Mouse (Mus musculus) adrenal gland, adult 8-10 months (tissue): ENCODE measurements at regions not wholly inside any gene's neighbourhood (a gene's known extent, or its start where the extent isn't known, plus 50 kb on each side); places are given as distances from the start of the nearest gene placed in this dataset.

ENCODE experiments used
- DNase-seq: peaks from one replicate; pipeline ENCODE4 v3.0.0; 2022

GRCm38 (mm10) chr11:28782486-28782885 is 70.5 kb upstream of the Efemp1 start:
- DNase-seq = no peak

- no peak for DNase-seq
Observed at GRCm38 (mm10) chr11:28770831-28771230, 82.2 kb upstream of the Efemp1 start.

GRCm38 (mm10) chr11:28760751-28761150 is 92.3 kb upstream of the Efemp1 start:
- DNase-seq = no peak

- no peak for DNase-seq
Observed at GRCm38 (mm10) chr11:28734941-28735597, 117.9 kb upstream of the Efemp1 start.

GRCm38 (mm10) chr11:28734581-28734931 is 118.4 kb upstream of the Efemp1 start:
- DNase-seq = no peak

GRCm38 (mm10) chr11:28733877-28734580 is 119.0 kb upstream of the Efemp1 start:
- DNase-seq = no peak

GRCm38 (mm10) chr11:28730140-28730539 is 122.9 kb upstream of the Efemp1 start:
- DNase-seq = no peak

- no peak for DNase-seq
Observed at GRCm38 (mm10) chr11:28709511-28709910, 125.4 kb upstream of the Ccdc85a start.

GRCm38 (mm10) chr11:28708431-28708830 is 124.3 kb upstream of the Ccdc85a start:
- DNase-seq = no peak

- DNase-seq = no peak
Observed at GRCm38 (mm10) chr11:28702384-28702783, 118.3 kb upstream of the Ccdc85a start.

- no peak for DNase-seq
Observed at GRCm38 (mm10) chr11:28701379-28701778, 117.3 kb upstream of the Ccdc85a start.

GRCm38 (mm10) chr11:28699766-28700165 is 115.6 kb upstream of the Ccdc85a start:
- no peak for DNase-seq

- DNase-seq = no peak
Observed at GRCm38 (mm10) chr11:28697644-28698480, 113.7 kb upstream of the Ccdc85a start.

GRCm38 (mm10) chr11:28695031-28695430 is 110.9 kb upstream of the Ccdc85a start:
- DNase-seq = no peak

GRCm38 (mm10) chr11:28693303-28693702 is 109.2 kb upstream of the Ccdc85a start:
- DNase-seq = no peak

GRCm38 (mm10) chr11:28692263-28693194 is 108.4 kb upstream of the Ccdc85a start:
- DNase-seq = no peak

GRCm38 (mm10) chr11:28688436-28688835 is 104.3 kb upstream of the Ccdc85a start:
- DNase-seq = no peak

GRCm38 (mm10) chr11:28685407-28685806 is 101.3 kb upstream of the Ccdc85a start:
- DNase-seq = no peak

GRCm38 (mm10) chr11:28681311-28681710 is 97.2 kb upstream of the Ccdc85a start:
- no peak for DNase-seq

- DNase-seq = no peak
Observed at GRCm38 (mm10) chr11:28670765-28671164, 86.6 kb upstream of the Ccdc85a start.

- no peak for DNase-seq
Observed at GRCm38 (mm10) chr11:28669359-28669758, 85.2 kb upstream of the Ccdc85a start.

- no peak for DNase-seq
Observed at GRCm38 (mm10) chr11:28660377-28660776, 76.3 kb upstream of the Ccdc85a start.
